Mouse (Mus musculus): ENCODE measurements around the gene Olfr884.

DNA sequence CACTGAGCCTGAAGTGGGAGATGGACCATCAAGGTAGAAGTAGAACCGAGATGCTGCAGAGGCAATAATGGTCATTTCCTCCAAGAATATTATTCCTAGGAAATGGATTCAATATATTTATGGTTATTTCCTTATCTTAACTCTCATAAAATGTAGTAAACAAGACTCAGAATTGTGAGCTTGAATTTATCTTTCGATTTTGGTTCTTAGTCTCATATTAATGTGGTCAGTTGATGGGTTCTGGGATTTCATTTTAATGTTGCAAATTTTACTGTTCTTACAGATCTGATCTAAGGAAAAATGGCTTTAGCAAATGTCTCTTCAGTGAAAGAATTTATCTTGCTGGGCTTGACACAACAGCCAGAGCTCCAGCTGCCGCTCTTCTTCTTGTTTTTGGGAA lies 14.7 kb downstream of the Olfr884 start, which contains the start of gene Olfr885:
- TF ChIP-seq POLR2A (IDR thresholded peaks at IDR 0.05; ENCODE audit: insufficient read depth, low read depth, low read length) (no peak), CTCF (IDR thresholded peaks at IDR 0.05) (no peak)
